Mouse (Mus musculus) heart, embryonic 16.5 days (tissue): ENCODE measurements around the gene Pcsk6. TPM values are rescaled to one million over a fixed set of nuclear protein-coding genes. Genes with fewer than 3 reads are reported as not detected.

Source experiments
- ATAC-seq: fragments of 200-750 bp; cut with Nextera tagmentation; replicated peaks from 2 replicates; pipeline ENCODE4 v1.8.0; 2017; ENCODE audit warnings: moderate number of reproducible peaks; ENCODE audit not compliant: insufficient read depth, low FRiP score; ENCODE audit errors: extremely low read depth
- H3K27ac ChIP-seq: fragments of 300-500 bp; sonication (generic); 2 replicates; pipeline ENCODE4 v1.5.1; 2014; ENCODE audit warnings: mild to moderate bottlenecking, low read length, control low read depth, moderate library complexity
- H3K27me3 ChIP-seq: fragments of 300-500 bp; sonication (generic); 2 replicates; pipeline ENCODE4 v1.6.1; 2014; ENCODE audit warnings: low read length, mixed read lengths; ENCODE audit not compliant: control insufficient read depth, insufficient read depth
- H3K36me3 ChIP-seq: fragments of 300-500 bp; sonication (generic); 2 replicates; pipeline ENCODE4 v1.6.1; 2014; ENCODE audit not compliant: control insufficient read depth, insufficient read depth
- H3K4me1 ChIP-seq: fragments of 300-500 bp; sonication (generic); 2 replicates; pipeline ENCODE4 v1.6.1; 2014; ENCODE audit warnings: low read length, mixed read lengths; ENCODE audit not compliant: control insufficient read depth, insufficient read depth
- H3K4me2 ChIP-seq: fragments of 300-500 bp; sonication (generic); 2 replicates; pipeline ENCODE4 v1.6.1; 2014; ENCODE audit warnings: low read depth, mild to moderate bottlenecking, control low read depth, low read length
- H3K4me3 ChIP-seq: fragments of 300-500 bp; sonication (generic); 2 replicates; pipeline ENCODE4 v1.5.1; 2014; ENCODE audit warnings: mild to moderate bottlenecking, control low read depth, low read length
- H3K9ac ChIP-seq: fragments of 300-500 bp; sonication (generic); 2 replicates; pipeline ENCODE4 v1.6.1; 2014; ENCODE audit warnings: low read length, control low read depth
- H3K9me3 ChIP-seq: fragments of 300-500 bp; sonication (generic); replicated peaks from 2 replicates; pipeline ENCODE4 v1.6.1; 2016; ENCODE audit warnings: low read length; ENCODE audit not compliant: control insufficient read depth
- WGBS: fragments of 180-500 bp; shearing (Covaris S2); extraction: QIAGEN DNeasy Blood & Tissue Kit; methylation state at CpG from one replicate; pipeline ENCODE4 v1.1.7; 2014; 5-methylcytosine and 5-hydroxymethylcytosine counted together
- polyA plus RNA-seq: library from polyadenylated mRNA; unstranded; fragments of >200 nt; fragmentation: Nextera tagmentation; extraction: Ambion mirVana; gene quantifications from 2 replicates; pipeline ENCODE4 v1.2.1, GENCODE M21; 2015

Gene Pcsk6
- polyA plus RNA-seq, 1 experiment from 2014 or later, result 1.1 TPM

GRCm38 (mm10) chr7:65988709-65989108 lies 127.2 kb downstream of the Pcsk6 start:
- ATAC-seq, result no peak
- H3K36me3 ChIP-seq, result no peaks in the 10 kb centered on the region
- H3K4me3 ChIP-seq, result no peak overlapping the region
- no peak overlapping the region for H3K4me2 ChIP-seq
- 90% methylated on average over 5 of the region's 5 CpGs for WGBS
- H3K27ac ChIP-seq, result no peak overlapping the region
- H3K4me1 ChIP-seq, result no peaks in the 10 kb centered on the region
- H3K9ac ChIP-seq, result no peak overlapping the region
- 0 out of 2 replicates have a peak, but pooled peaks cover 3% of the 10 kb centered on the region for H3K9me3 ChIP-seq
- no peaks in the 10 kb centered on the region for H3K27me3 ChIP-seq

GRCm38 (mm10) chr7:65992329-65992728 lies 130.8 kb downstream of the Pcsk6 start:
- WGBS, result 84% methylated on average over 6 of the region's 6 CpGs

GRCm38 (mm10) chr7:65993410-65993809 lies 131.9 kb downstream of the Pcsk6 start:
- H3K4me1 ChIP-seq, result no peaks in the 10 kb centered on the region
- ATAC-seq, result no peak

More at GRCm38 (mm10) chr7:65992329-65992728, 130.8 kb downstream of the Pcsk6 start:
- Histone ChIP-seq H3K36me3 (no peaks in the 10 kb centered on the region), H3K27ac (no peak overlapping the region), H3K4me1 (no peaks in the 10 kb centered on the region), H3K9me3 (0 out of 2 replicates have a peak, but pooled peaks cover 3% of the 10 kb centered on the region), H3K9ac (no peak overlapping the region), H3K4me2 (no peak overlapping the region), H3K27me3 (no peaks in the 10 kb centered on the region), H3K4me3 (no peak overlapping the region)
- ATAC-seq, result no peak

GRCm38 (mm10) chr7:66001035-66001754 lies 139.7 kb downstream of the Pcsk6 start:
- H3K9me3 ChIP-seq, result peaks cover 4% of the 10 kb centered on the region
- WGBS, result 80% methylated on average over 16 of the region's 16 CpGs
- H3K4me3 ChIP-seq, result no peak overlapping the region
- H3K27ac ChIP-seq, result no peak overlapping the region
- ATAC-seq, result no peak
- no peak overlapping the region for H3K9ac ChIP-seq
- H3K4me2 ChIP-seq, result no peak overlapping the region
- H3K27me3 ChIP-seq, result no peaks in the 10 kb centered on the region
- H3K4me1 ChIP-seq, result no peaks in the 10 kb centered on the region
- H3K36me3 ChIP-seq, result no peaks in the 10 kb centered on the region

More at GRCm38 (mm10) chr7:65993410-65993809, 131.9 kb downstream of the Pcsk6 start:
- no peak overlapping the region for H3K4me3 ChIP-seq
- H3K9ac ChIP-seq, result no peak overlapping the region
- no peaks in the 10 kb centered on the region for H3K27me3 ChIP-seq
- no peaks in the 10 kb centered on the region for H3K9me3 ChIP-seq
- no peak overlapping the region for H3K4me2 ChIP-seq
- H3K27ac ChIP-seq, result no peak overlapping the region
- H3K36me3 ChIP-seq, result no peaks in the 10 kb centered on the region
- WGBS, result 74% methylated on average over 3 of the region's 3 CpGs

- Histone ChIP-seq H3K9ac (no peak overlapping the region), H3K36me3 (no peaks in the 10 kb centered on the region), H3K9me3 (peaks cover 4% of the 10 kb centered on the region), H3K27me3 (no peaks in the 10 kb centered on the region), H3K4me2 (no peak overlapping the region), H3K4me3 (no peak overlapping the region), H3K4me1 (no peaks in the 10 kb centered on the region), H3K27ac (no peak overlapping the region)
- no peak for ATAC-seq
- 54% methylated on average over 3 of the region's 3 CpGs for WGBS
Observed at GRCm38 (mm10) chr7:66001797-66002196, 140.3 kb downstream of the Pcsk6 start.

- no peaks in the 10 kb centered on the region for H3K4me1 ChIP-seq
- H3K4me3 ChIP-seq, result no peak overlapping the region
- no peaks in the 10 kb centered on the region for H3K36me3 ChIP-seq
- no peak for ATAC-seq
- no peak overlapping the region for H3K27ac ChIP-seq
- 87% methylated on average over 5 of the region's 5 CpGs for WGBS
- H3K9me3 ChIP-seq, result peaks cover 4% of the 10 kb centered on the region
- H3K27me3 ChIP-seq, result no peaks in the 10 kb centered on the region
- no peak overlapping the region for H3K4me2 ChIP-seq
- no peak overlapping the region for H3K9ac ChIP-seq
Observed at GRCm38 (mm10) chr7:66003447-66003846, 141.9 kb downstream of the Pcsk6 start.

- 79% methylated on average over 13 of the region's 13 CpGs for WGBS
- Histone ChIP-seq H3K27ac (no peak overlapping the region), H3K27me3 (no peaks in the 10 kb centered on the region), H3K36me3 (no peaks in the 10 kb centered on the region), H3K9me3 (peaks cover 4% of the 10 kb centered on the region), H3K4me1 (no peaks in the 10 kb centered on the region), H3K4me2 (no peak overlapping the region), H3K4me3 (no peak overlapping the region), H3K9ac (no peak overlapping the region)
- ATAC-seq, result no peak
Observed at GRCm38 (mm10) chr7:66003865-66004638, 142.5 kb downstream of the Pcsk6 start.

- WGBS, result 85% methylated on average over 10 of the region's 10 CpGs
- Histone ChIP-seq H3K4me3 (no peak overlapping the region), H3K4me2 (no peak overlapping the region), H3K36me3 (no peaks in the 10 kb centered on the region), H3K9me3 (no peaks in the 10 kb centered on the region), H3K27ac (no peak overlapping the region), H3K9ac (no peak overlapping the region), H3K4me1 (no peaks in the 10 kb centered on the region), H3K27me3 (no peaks in the 10 kb centered on the region)
- ATAC-seq, result no peak
Observed at GRCm38 (mm10) chr7:66005066-66005465, 143.5 kb downstream of the Pcsk6 start.
